Mouse (Mus musculus) megakaryocyte, embryonic 14.5 days (primary cell): ENCODE measurements around the gene Scube1.

Experiments
- FLI1 ChIP-seq: IDR thresholded peaks from 2 replicates; pipeline ENCODE4 v1.6.1; 2012; ENCODE audit warnings: low read length, inconsistent platforms, mixed read lengths
- GATA1 ChIP-seq: IDR thresholded peaks from 3 replicates; pipeline ENCODE4 v1.6.1; 2012; ENCODE audit warnings: mixed read lengths, low read length, inconsistent platforms, borderline replicate concordance

- TF ChIP-seq GATA1 (no peak), FLI1 (no peak)
Observed at GRCm38 (mm10) chr15:83629716-83630115, 95.1 kb downstream of the Scube1 start.
